In genomic region chr4:85205071-85205635, GRCm38 (mm10) we compare ENCODE assay signal across 8 mouse cellular contexts. TPM values are rescaled to one million over a fixed set of nuclear protein-coding genes. Genes with fewer than 3 reads are reported as not detected.
DNase-seq lines count a peak whose midpoint lies in the region; ATAC-seq and TF ChIP-seq lines count a peak whose summit lies in the region.

Gene Sh3gl2, plus strand, starts transcription at chr4:85205126.

- peak; percentile 22 for TF ChIP-seq POLR2A in cerebellum, adult 2 months (IDR thresholded peaks at IDR 0.05; ENCODE audit: borderline replicate concordance, insufficient read depth, low read length)

- peak within 1 kb of the TSS; percentile 87 for H3K4me2 ChIP-seq in intestine, embryonic 16.5 days (ENCODE audit: low read depth, low read length)
- H3K4me2 ChIP-seq in midbrain, embryonic 11.5 days: peak within 1 kb of the TSS; percentile 97
- H3K4me2 ChIP-seq in stomach, postnatal 0 days (replicated peaks; ENCODE audit: low read depth): peak within 1 kb of the TSS; percentile 97

- H3K9ac ChIP-seq in intestine, embryonic 16.5 days (ENCODE audit: low read depth, low read length): peak within 1 kb of the TSS; percentile 74
- H3K9ac ChIP-seq in midbrain, embryonic 11.5 days (ENCODE audit: low read length): peak within 1 kb of the TSS; percentile 68
- peak within 1 kb of the TSS; percentile 74 for H3K9ac ChIP-seq in stomach, postnatal 0 days (ENCODE audit: low read length)

- TF ChIP-seq EP300 in stomach, postnatal 0 days (optimal IDR thresholded peaks at IDR 0.05): no peak

- ATAC-seq in intestine, embryonic 16.5 days: peak; percentile 95
- ATAC-seq in midbrain, embryonic 11.5 days (ENCODE audit: low FRiP score): peak; percentile 89
- peak; percentile 91 for ATAC-seq in stomach, postnatal 0 days (ENCODE audit: low FRiP score, low TSS enrichment)
- ATAC-seq in activated CD4-positive, CD25-positive, alpha-beta regulatory T cell, adult 4 months: no peak

- no peaks in the 10 kb centered on the region for H3K9me3 ChIP-seq in intestine, embryonic 16.5 days (ENCODE audit: control insufficient read depth, low read length)
- H3K9me3 ChIP-seq in midbrain, embryonic 11.5 days (ENCODE audit: control insufficient read depth, low read length): no peaks in the 10 kb centered on the region
- H3K9me3 ChIP-seq in stomach, postnatal 0 days (ENCODE audit: control insufficient read depth, low read length): no peaks in the 10 kb centered on the region

- no peaks in the 10 kb centered on the region for H3K36me3 ChIP-seq in intestine, embryonic 16.5 days (ENCODE audit: control insufficient read depth, insufficient read depth, low read length)
- H3K36me3 ChIP-seq in midbrain, embryonic 11.5 days (ENCODE audit: control insufficient read depth, insufficient read depth, low read length): no peaks in the 10 kb centered on the region
- H3K36me3 ChIP-seq in stomach, postnatal 0 days (ENCODE audit: control insufficient read depth, insufficient read depth, low read length): no peaks in the 10 kb centered on the region

- DNase-seq in adrenal gland, adult (ENCODE audit: inconsistent age in 2 of 2, low spot score in 1 of 2): peak; percentile 66 to 87
- peak; percentile 92 to 95 for DNase-seq in cerebellum, adult 2 months
- peak; percentile 57 to 85 for DNase-seq in frontal cortex, adult 2 months (ENCODE audit: extremely low spot score in 1 of 2, low spot score in 1 of 2)
- DNase-seq in left cerebral cortex, postnatal 14 days (ENCODE audit: low spot score in 2 of 2): peak; percentile 70 to 82
- DNase-seq in midbrain, embryonic 11.5 days (ENCODE audit: low spot score, missing footprints): peak; percentile 95
- DNase-seq in stomach, postnatal 0 days (ENCODE audit: low spot score): peak; percentile 83

- no peaks in the 10 kb centered on the region for H3K27me3 ChIP-seq in cerebellum, adult 2 months (ENCODE audit: control insufficient read depth, insufficient read depth, low read length)
- 0 out of 2 replicates have a peak, but pooled peaks cover 5% of the 10 kb centered on the region for H3K27me3 ChIP-seq in intestine, embryonic 16.5 days (replicated peaks; ENCODE audit: control insufficient read depth, insufficient read depth, low read length)
- peaks cover 30% of the 10 kb centered on the region for H3K27me3 ChIP-seq in midbrain, embryonic 11.5 days (ENCODE audit: control insufficient read depth, insufficient read depth, low read length)
- H3K27me3 ChIP-seq in stomach, postnatal 0 days (ENCODE audit: control insufficient read depth, insufficient read depth, low read length): no peaks in the 10 kb centered on the region; the same call in 1 of the 2 replicates

- 0 out of 2 replicates have a peak, but pooled peaks have one; percentile 21 for TF ChIP-seq CTCF in cerebellum, adult 2 months (IDR thresholded peaks at IDR 0.05; ENCODE audit: borderline replicate concordance, insufficient read depth, low read depth, low read length)
- TF ChIP-seq CTCF in stomach, postnatal 0 days (IDR thresholded peaks at IDR 0.05; ENCODE audit: low read depth): peak; percentile 53

- peak within 1 kb of the TSS; percentile 96 for H3K27ac ChIP-seq in cerebellum, adult 2 months (ENCODE audit: insufficient read depth, low read length)
- peak within 1 kb of the TSS; percentile 64 for H3K27ac ChIP-seq in intestine, embryonic 16.5 days (ENCODE audit: low read length)
- no peak within 1 kb of the TSS for H3K27ac ChIP-seq in midbrain, embryonic 11.5 days (ENCODE audit: low read depth, low read length)
- peak within 1 kb of the TSS; percentile 77 for H3K27ac ChIP-seq in stomach, postnatal 0 days (replicated peaks)

- peaks cover 15% of the 10 kb centered on the region for H3K4me1 ChIP-seq in cerebellum, adult 2 months (ENCODE audit: control insufficient read depth, insufficient read depth, low read length)
- H3K4me1 ChIP-seq in intestine, embryonic 16.5 days (ENCODE audit: control insufficient read depth, insufficient read depth, low read length): 0 out of 2 replicates have a peak, but pooled peaks cover 3% of the 10 kb centered on the region
- H3K4me1 ChIP-seq in midbrain, embryonic 11.5 days (ENCODE audit: control insufficient read depth, insufficient read depth, low read length): no peaks in the 10 kb centered on the region
- no peaks in the 10 kb centered on the region for H3K4me1 ChIP-seq in stomach, postnatal 0 days (replicated peaks; ENCODE audit: control insufficient read depth, insufficient read depth)

- WGBS in cerebellum, adult 2 months: under 1% methylated on average over 48 of the region's 48 CpGs
- WGBS in intestine, embryonic 16.5 days: under 1% methylated on average over 48 of the region's 48 CpGs
- WGBS in midbrain, embryonic 11.5 days: under 1% methylated on average over 48 of the region's 48 CpGs
- WGBS in stomach, postnatal 0 days: under 1% methylated on average over 47 of the region's 48 CpGs

- intact Hi-C loops in left cerebral cortex, postnatal 14 days (cut with DNase I): no loop called here

- peak within 1 kb of the TSS; percentile 73 for H3K4me3 ChIP-seq in cerebellum, adult 2 months (replicated peaks; ENCODE audit: insufficient read depth, low read depth, low read length)
- H3K4me3 ChIP-seq in intestine, embryonic 16.5 days (ENCODE audit: low read length): peak within 1 kb of the TSS; percentile 80
- peak within 1 kb of the TSS; percentile 75 for H3K4me3 ChIP-seq in midbrain, embryonic 11.5 days (ENCODE audit: low read depth, low read length)
- H3K4me3 ChIP-seq in stomach, postnatal 0 days (ENCODE audit: low read depth, low read length): peak within 1 kb of the TSS; percentile 77

RNA-seq across cellular contexts. Expression of gene Sh3gl2, which starts in this region (rescaled TPM):
- polyA plus RNA-seq in cerebellum, adult 2 months (2012; rRNA removed): 369 and 387 TPM in 2 replicates
- polyA plus RNA-seq in frontal cortex, adult 2 months (2012; rRNA removed): 242 and 254 TPM in 2 replicates
- 17.4 and 20.0 TPM in 2 replicates for polyA plus RNA-seq in intestine, embryonic 16.5 days (2015; fragmentation: Nextera tagmentation; extraction: Ambion mirVana)
- total RNA-seq in left cerebral cortex, postnatal 14 days (2021): 100 to 1,000 TPM; 294 to 299 TPM
- 8.4 and 10.3 TPM in 2 replicates for polyA plus RNA-seq in midbrain, embryonic 11.5 days (2014; fragmentation: Nextera tagmentation; extraction: Ambion mirVana)
- polyA plus RNA-seq in stomach, postnatal 0 days (2015; fragmentation: Nextera tagmentation; extraction: Ambion mirVana): 9.7 and 12.0 TPM in 2 replicates
- polyA plus RNA-seq in activated CD4-positive, CD25-positive, alpha-beta regulatory T cell, adult 4 months (2017; shearing (Covaris generic)): not detected

Comparison
In these comparisons a context has a peak if more than half of its experiments do, and no peak if none do; other contexts are left out.
1. RNA of gene Sh3gl2 (polyA plus RNA-seq): 369 to 387 TPM in cerebellum, adult 2 months and 242 to 254 TPM in frontal cortex, adult 2 months; 17.4 to 20.0 TPM in intestine, embryonic 16.5 days, 9.7 to 12.0 TPM in stomach, postnatal 0 days, 8.4 to 10.3 TPM in midbrain, embryonic 11.5 days and not detected in activated CD4-positive, CD25-positive, alpha-beta regulatory T cell, adult 4 months; every median in the first group is over 10 times any median in the second.
2. Peak in every context shown above with its lines, with median percentiles within 50 percentile points of each other: DNase-seq, H3K4me3 ChIP-seq, H3K4me2 ChIP-seq and H3K9ac ChIP-seq.